Mouse (Mus musculus) heart, embryonic 11.5 days (tissue): ENCODE measurements around the gene Sipa1l3. TPM values are rescaled to one million over a fixed set of nuclear protein-coding genes. Genes with fewer than 3 reads are reported as not detected.

Source experiments
- ATAC-seq: fragments of 200-750 bp; cut with Nextera tagmentation; replicated peaks from 2 replicates; pipeline ENCODE4 v1.8.0; 2017; ENCODE audit warnings: moderate library complexity; ENCODE audit not compliant: insufficient number of reproducible peaks, low FRiP score, low TSS enrichment
- H3K27ac ChIP-seq: fragments of 300-500 bp; sonication (generic); 2 replicates; pipeline ENCODE4 v1.5.1; 2014; ENCODE audit warnings: mild to moderate bottlenecking, low read depth, low read length
- H3K27me3 ChIP-seq: fragments of 300-500 bp; sonication (generic); 2 replicates; pipeline ENCODE4 v1.6.1; 2014; ENCODE audit warnings: mild to moderate bottlenecking, low read length, mixed read lengths; ENCODE audit not compliant: control insufficient read depth, insufficient read depth
- H3K36me3 ChIP-seq: fragments of 300-500 bp; sonication (generic); 2 replicates; pipeline ENCODE4 v1.6.1; 2014; ENCODE audit warnings: mild to moderate bottlenecking, low read length, moderate library complexity, mixed read lengths; ENCODE audit not compliant: control insufficient read depth, insufficient read depth
- H3K4me1 ChIP-seq: fragments of 300-500 bp; sonication (generic); 2 replicates; pipeline ENCODE4 v1.6.1; 2014; ENCODE audit warnings: low read length; ENCODE audit not compliant: control insufficient read depth, insufficient read depth
- H3K4me2 ChIP-seq: fragments of 300-500 bp; sonication (generic); 2 replicates; pipeline ENCODE4 v1.6.1; 2014; ENCODE audit warnings: mild to moderate bottlenecking, moderate library complexity
- H3K4me3 ChIP-seq: fragments of 300-500 bp; sonication (generic); 2 replicates; pipeline ENCODE4 v1.5.1; 2014; ENCODE audit warnings: low read depth, low read length
- H3K9ac ChIP-seq: fragments of 300-500 bp; sonication (generic); 2 replicates; pipeline ENCODE4 v1.6.1; 2014; ENCODE audit warnings: mild to moderate bottlenecking, low read depth, low read length, moderate library complexity
- H3K9me3 ChIP-seq: fragments of 300-500 bp; sonication (generic); replicated peaks from 2 replicates; pipeline ENCODE4 v1.6.1; 2016; ENCODE audit warnings: low read length; ENCODE audit not compliant: control insufficient read depth
- WGBS: fragments of 180-500 bp; shearing (Covaris S2); extraction: QIAGEN DNeasy Blood & Tissue Kit; methylation state at CpG from one replicate; pipeline ENCODE4 v1.1.7; 2014; ENCODE audit not compliant: insufficient replicate concordance; 5-methylcytosine and 5-hydroxymethylcytosine counted together
- polyA plus RNA-seq: library from polyadenylated mRNA; unstranded; fragments of >200 nt; fragmentation: Nextera tagmentation; extraction: Ambion mirVana; gene quantifications from 2 replicates; pipeline ENCODE4 v1.2.1, GENCODE M21; 2014

The Sipa1l3 gene
- polyA plus RNA-seq, 1 experiment from 2014 or later: 4.8 TPM

DNA sequence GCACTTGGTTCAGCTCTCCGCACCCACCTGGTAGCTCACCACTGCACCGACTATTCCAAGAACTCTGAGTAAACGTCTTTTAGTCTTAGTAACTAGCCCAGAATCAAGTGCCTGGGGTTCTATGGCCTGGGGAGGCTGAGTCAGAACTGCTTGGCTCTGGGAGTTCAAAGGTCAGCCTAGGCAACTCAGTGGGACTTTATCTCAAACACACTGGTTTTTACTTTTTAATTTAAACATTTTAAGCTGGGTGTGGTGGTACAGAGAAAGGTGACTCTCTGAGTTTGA is 27.0 kb downstream of the Sipa1l3 start:
- H3K27ac ChIP-seq: no peak overlapping the region
- H3K4me3 ChIP-seq: no peak overlapping the region
- no peak for ATAC-seq
- no peak overlapping the region for H3K9ac ChIP-seq
- no peaks in the 10 kb centered on the region for H3K9me3 ChIP-seq
- no peaks in the 10 kb centered on the region for H3K36me3 ChIP-seq
- H3K27me3 ChIP-seq: peaks cover 41% of the 10 kb centered on the region
- no peak overlapping the region for H3K4me2 ChIP-seq
- H3K4me1 ChIP-seq: no peaks in the 10 kb centered on the region
- 71% methylated on average over 3 of the region's 3 CpGs for WGBS

DNA sequence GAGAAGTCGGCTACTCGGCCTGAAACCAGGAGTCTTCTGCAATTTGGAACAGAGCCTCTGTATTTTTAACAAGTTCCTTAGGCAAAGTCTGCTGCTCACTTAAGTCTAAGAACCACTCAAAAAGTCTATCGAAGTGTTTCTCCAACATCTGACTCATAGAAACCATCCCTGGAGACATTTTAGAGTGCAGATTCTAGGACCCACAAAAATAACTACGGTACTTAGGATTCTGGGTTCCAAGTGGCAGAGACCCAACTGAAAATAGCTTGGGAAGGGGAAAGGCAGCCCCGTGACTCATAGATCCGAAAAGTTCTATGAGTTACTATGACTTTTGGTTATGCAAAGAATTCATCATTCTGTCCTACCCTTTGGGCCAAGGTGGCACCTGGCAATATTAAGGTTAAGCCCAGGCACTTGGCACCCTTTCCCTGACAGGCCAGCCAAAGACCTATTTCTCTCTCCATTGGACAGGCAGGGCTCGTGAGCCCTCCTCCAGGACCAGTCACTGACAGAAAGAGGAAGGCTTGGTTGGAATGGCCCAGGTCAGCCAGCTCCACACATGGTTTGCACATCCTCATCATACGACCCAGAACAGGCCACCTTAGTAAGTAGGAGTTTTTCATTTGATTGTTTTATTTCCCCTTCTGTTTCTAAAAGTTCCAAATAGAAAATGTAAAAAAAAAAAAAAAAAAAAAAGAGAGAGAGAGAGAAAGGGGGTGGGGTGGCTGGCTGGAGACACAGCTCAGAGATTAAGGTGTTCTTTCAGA is 27.6 kb downstream of the Sipa1l3 start:
- ATAC-seq: no peak
- no peak overlapping the region for H3K4me2 ChIP-seq
- no peaks in the 10 kb centered on the region for H3K36me3 ChIP-seq
- no peak overlapping the region for H3K27ac ChIP-seq
- H3K27me3 ChIP-seq: peaks cover 44% of the 10 kb centered on the region
- no peak overlapping the region for H3K9ac ChIP-seq
- no peak overlapping the region for H3K4me3 ChIP-seq
- H3K4me1 ChIP-seq: no peaks in the 10 kb centered on the region
- 80% methylated on average over 8 of the region's 8 CpGs for WGBS
- H3K9me3 ChIP-seq: no peaks in the 10 kb centered on the region

DNA sequence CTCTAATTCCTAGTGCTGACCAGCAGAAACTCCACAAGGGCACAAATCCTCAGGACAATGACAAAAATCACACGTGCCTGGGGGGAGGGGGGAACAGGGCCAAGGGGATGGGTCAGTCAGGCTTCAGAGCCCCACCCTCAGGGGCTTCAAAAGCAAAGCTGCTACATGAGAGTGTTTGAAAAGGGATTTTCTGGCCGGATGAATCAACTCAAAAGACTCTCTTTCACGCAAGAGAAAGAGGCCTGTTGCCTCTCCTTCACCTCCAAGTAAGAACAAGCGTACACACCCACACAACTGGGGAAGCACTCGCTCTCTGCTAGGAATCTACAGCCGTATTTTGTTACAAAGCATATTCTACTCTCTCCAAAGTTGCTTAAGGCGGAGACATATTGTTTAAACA is 28.6 kb downstream of the Sipa1l3 start:
- H3K4me3 ChIP-seq: no peak overlapping the region
- no peaks in the 10 kb centered on the region for H3K36me3 ChIP-seq

DNA sequence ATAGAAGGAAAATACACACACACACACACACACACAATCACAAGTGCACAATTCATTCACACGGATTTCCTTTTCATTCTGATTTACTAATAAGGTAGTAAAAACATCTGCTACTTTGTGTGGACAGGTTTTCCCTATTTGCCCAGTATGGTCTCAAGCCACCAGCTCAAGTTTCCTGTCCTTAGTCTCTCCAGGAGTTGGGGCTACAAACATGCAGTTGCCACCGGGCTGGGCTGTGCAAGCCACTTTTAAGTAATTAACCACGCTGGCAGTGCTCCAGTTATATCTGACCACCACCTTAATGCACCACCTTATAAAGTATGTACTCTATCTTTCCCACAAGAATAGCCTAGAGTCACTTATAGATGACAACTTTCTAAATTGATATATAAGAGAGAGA is 29.1 kb downstream of the Sipa1l3 start:
- H3K4me1 ChIP-seq: no peaks in the 10 kb centered on the region
- 53% methylated on average over 3 of the region's 3 CpGs for WGBS
- peaks cover 39% of the 10 kb centered on the region for H3K27me3 ChIP-seq
- H3K36me3 ChIP-seq: no peaks in the 10 kb centered on the region
- no peak overlapping the region for H3K4me2 ChIP-seq
- no peak for ATAC-seq
- H3K27ac ChIP-seq: no peak overlapping the region
- H3K4me3 ChIP-seq: no peak overlapping the region
- H3K9me3 ChIP-seq: no peaks in the 10 kb centered on the region
- no peak overlapping the region for H3K9ac ChIP-seq

More for the DNA sequence above, 28.6 kb downstream of the Sipa1l3 start:
- WGBS: 55% methylated on average over 7 of the region's 7 CpGs
- Histone ChIP-seq H3K27me3 (peaks cover 37% of the 10 kb centered on the region), H3K27ac (no peak overlapping the region), H3K4me1 (no peaks in the 10 kb centered on the region), H3K9me3 (no peaks in the 10 kb centered on the region), H3K4me2 (no peak overlapping the region), H3K9ac (no peak overlapping the region)
- ATAC-seq: no peak

DNA sequence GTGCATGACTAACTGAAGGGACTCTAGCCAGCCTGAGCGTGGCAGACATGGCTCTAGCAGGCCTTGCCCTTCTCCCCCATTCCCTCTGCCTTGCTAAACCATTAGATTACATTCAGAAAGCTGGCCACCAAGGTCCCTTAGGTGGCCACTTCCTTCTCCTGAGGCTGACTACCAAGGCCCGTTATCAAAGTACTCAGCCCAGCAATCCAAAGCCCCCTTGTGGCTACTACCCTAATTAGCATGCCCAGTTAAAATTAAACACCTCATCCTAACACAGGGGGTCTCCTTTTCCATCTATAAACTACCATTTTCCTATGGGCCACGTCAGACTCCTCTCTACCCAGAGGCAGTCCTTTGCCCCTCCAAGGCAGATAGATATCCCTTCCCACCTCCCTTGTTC is 31.7 kb downstream of the Sipa1l3 start:
- Histone ChIP-seq H3K27ac (no peak overlapping the region), H3K27me3 (peaks cover 49% of the 10 kb centered on the region)

DNA sequence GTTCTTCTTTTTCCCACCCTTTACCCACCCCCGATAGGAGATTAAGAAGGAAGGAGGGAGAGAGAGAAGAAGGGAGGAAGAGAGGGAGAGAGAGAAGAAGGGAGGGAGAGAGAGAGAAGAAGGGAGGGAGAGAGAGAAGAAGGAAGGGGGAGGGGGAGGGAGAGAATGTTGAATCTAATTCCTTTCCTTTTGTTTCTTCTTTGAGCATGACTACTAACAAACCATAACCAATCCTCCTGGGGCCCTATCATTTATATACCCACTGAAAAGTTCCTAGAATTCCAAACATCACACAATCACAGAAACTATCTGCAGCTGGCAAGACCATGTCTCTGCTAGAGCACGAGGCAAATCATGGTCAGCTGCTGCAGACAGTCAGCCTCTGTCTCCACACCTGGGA is 32.7 kb downstream of the Sipa1l3 start:
- Histone ChIP-seq H3K36me3 (no peaks in the 10 kb centered on the region), H3K27me3 (peaks cover 54% of the 10 kb centered on the region), H3K4me1 (no peaks in the 10 kb centered on the region), H3K9me3 (no peaks in the 10 kb centered on the region), H3K4me2 (no peak overlapping the region), H3K9ac (no peak overlapping the region), H3K27ac (no peak overlapping the region), H3K4me3 (no peak overlapping the region)
- WGBS: 68% methylated on average over 2 of the region's 2 CpGs
- no peak for ATAC-seq

More for the DNA sequence above, 31.7 kb downstream of the Sipa1l3 start:
- Histone ChIP-seq H3K4me3 (no peak overlapping the region), H3K4me2 (no peak overlapping the region), H3K4me1 (no peaks in the 10 kb centered on the region), H3K36me3 (no peaks in the 10 kb centered on the region), H3K9me3 (no peaks in the 10 kb centered on the region), H3K9ac (no peak overlapping the region)
- 59% methylated on average over 3 of the region's 3 CpGs for WGBS
- no peak for ATAC-seq

DNA sequence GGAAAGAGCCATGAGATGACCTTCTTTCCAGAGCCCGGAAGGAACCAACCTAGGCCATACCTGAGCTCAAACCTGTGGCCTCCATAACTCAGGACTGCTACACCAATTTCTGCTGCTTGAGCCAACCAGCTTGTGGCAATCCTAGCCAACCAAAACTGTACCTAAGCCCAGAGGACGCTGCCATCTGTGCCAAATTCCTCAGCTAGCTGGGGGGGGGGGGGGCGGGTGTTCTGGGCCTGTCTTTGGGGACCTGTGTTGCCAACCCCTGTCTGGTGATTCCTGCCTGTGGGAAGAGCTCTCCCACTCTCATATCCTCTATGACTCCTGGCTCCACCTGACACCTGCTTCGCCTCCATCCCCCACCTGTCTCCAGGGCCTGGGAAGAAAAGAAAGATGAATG is 34.9 kb downstream of the Sipa1l3 start:
- Histone ChIP-seq H3K27ac (no peak overlapping the region), H3K4me1 (no peaks in the 10 kb centered on the region), H3K4me2 (no peak overlapping the region), H3K4me3 (no peak overlapping the region), H3K36me3 (no peaks in the 10 kb centered on the region), H3K9ac (no peak overlapping the region), H3K27me3 (peaks cover 60% of the 10 kb centered on the region), H3K9me3 (no peaks in the 10 kb centered on the region)
- no peak for ATAC-seq
- 79% methylated on average over 4 of the region's 4 CpGs for WGBS

DNA sequence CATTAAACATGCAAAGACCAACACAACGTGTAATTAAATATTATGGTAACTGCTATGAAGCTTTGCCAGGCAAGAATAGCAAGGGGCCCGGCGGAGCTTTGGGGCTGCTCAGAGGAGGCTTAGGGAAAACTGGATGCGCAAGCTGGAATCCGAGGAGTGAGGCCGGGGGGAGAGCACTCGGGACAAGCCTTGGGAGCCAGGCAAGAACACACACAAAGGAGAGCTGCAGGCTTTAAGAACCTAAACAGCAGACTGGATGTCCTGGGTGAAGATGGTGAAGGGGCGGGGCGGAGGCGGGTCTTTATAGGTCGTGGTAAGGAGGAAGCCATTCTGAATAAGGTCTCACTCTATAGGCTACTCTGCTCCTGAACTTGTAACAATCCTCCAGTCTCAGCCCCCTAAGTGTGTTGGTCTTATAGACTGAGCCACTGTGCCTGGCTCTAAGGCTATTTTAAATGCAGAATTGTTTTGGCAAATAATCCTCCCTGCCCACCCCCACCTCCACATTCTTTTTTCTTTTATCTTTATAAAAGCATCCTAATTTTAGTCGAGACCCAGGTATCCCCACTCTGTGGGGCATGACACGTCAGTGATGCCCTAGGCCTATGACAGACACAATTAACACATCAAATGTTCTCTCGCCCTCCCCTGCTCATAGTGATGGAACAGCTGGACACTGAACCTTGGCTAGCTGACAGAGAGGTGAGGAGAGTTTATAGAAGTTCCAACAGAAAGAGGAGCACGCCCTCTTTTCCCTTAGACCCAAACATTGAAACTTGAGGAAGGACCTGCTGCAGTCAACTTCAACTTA is 36.9 kb downstream of the Sipa1l3 start:
- H3K4me3 ChIP-seq: no peak overlapping the region
- H3K27me3 ChIP-seq: peaks cover 68% of the 10 kb centered on the region
- H3K36me3 ChIP-seq: no peaks in the 10 kb centered on the region
- no peak overlapping the region for H3K9ac ChIP-seq
- H3K27ac ChIP-seq: no peak overlapping the region
- H3K4me2 ChIP-seq: no peak overlapping the region
- H3K9me3 ChIP-seq: no peaks in the 10 kb centered on the region
- WGBS: 56% methylated on average over 15 of the region's 15 CpGs
- no peaks in the 10 kb centered on the region for H3K4me1 ChIP-seq
- ATAC-seq: no peak
